Mouse (Mus musculus) small intestine, adult 2 months (tissue): ENCODE measurements around the gene Hoxd8.

Experiments used
- CTCF ChIP-seq: fragments of 200-500 bp; IDR thresholded peaks from 2 replicates; pipeline ENCODE4 v1.5.1; 2012; ENCODE audit warnings: low read depth, mild to moderate bottlenecking, control low read depth, inconsistent platforms, low read length, moderate library complexity, mixed read lengths; ENCODE audit not compliant: insufficient replicate concordance, insufficient read length; ENCODE audit errors: extremely low read depth
- POLR2A ChIP-seq: fragments of 200-500 bp; IDR thresholded peaks from 2 replicates; pipeline ENCODE4 v1.6.1; 2012; ENCODE audit warnings: low read depth, mild to moderate bottlenecking, control low read depth, inconsistent platforms, low read length, moderate library complexity

- no peak for TF ChIP-seq POLR2A
- no peak for TF ChIP-seq CTCF
These were observed 31.7 kb downstream of the Hoxd8 start for GRCm38 (mm10) chr2:74735851-74736687.
